Mouse (Mus musculus): Measurements from ENCODE around the gene Ephb2.

GRCm38 (mm10) chr4:136789821-136790220, 46.0 kb downstream of the Ephb2 start:
- TF ChIP-seq POLR2A (IDR thresholded peaks at IDR 0.05; ENCODE audit: low read depth, low read length) (no peak), HCFC1 (IDR thresholded peaks at IDR 0.05; ENCODE audit: low read depth, low read length) (no peak), CTCF (conservative IDR thresholded peaks at IDR 0.05 in 1 of 2, IDR thresholded peaks at IDR 0.05 in 1 of 2; ENCODE audit: low read depth in 2 of 2, low read length in 2 of 2) (no peak), EP300 (IDR thresholded peaks at IDR 0.05; ENCODE audit: low read length) (no peak), MEF2A (IDR thresholded peaks at IDR 0.05; ENCODE audit: borderline replicate concordance, low read depth, low read length) (no peak), USF1 (IDR thresholded peaks at IDR 0.05; ENCODE audit: low read depth, low read length) (no peak), GABPA (IDR thresholded peaks at IDR 0.05; ENCODE audit: insufficient replicate concordance, low read depth, low read length) (no peak), ZC3H11A (IDR thresholded peaks at IDR 0.05; ENCODE audit: low read depth, low read length) (no peak), NRF1 (IDR thresholded peaks at IDR 0.05; ENCODE audit: low read depth, low read length) (no peak)
